Mouse (Mus musculus) cortical plate, adult 2 months (tissue): ENCODE measurements around the gene Srcin1. TPM values are rescaled to one million over a fixed set of nuclear protein-coding genes. Genes with fewer than 3 reads are reported as not detected.

ENCODE experiments used
- H3K27ac ChIP-seq: fragments of 200-500 bp; 2 replicates; pipeline ENCODE4 v1.5.1; 2012; ENCODE audit warnings: low read length, control low read depth, inconsistent platforms; ENCODE audit not compliant: insufficient read depth
- H3K4me1 ChIP-seq: fragments of 200-500 bp; 2 replicates; pipeline ENCODE4 v1.6.1; 2011; ENCODE audit warnings: low read length; ENCODE audit not compliant: control insufficient read depth, insufficient read depth
- H3K4me3 ChIP-seq: fragments of 200-500 bp; 2 replicates; pipeline ENCODE4 v1.5.1; 2011; ENCODE audit warnings: mild to moderate bottlenecking, low read length, control low read depth; ENCODE audit not compliant: insufficient read depth
- CTCF ChIP-seq: fragments of 200-500 bp; IDR thresholded peaks from 2 replicates; pipeline ENCODE4 v1.5.1; 2011; ENCODE audit warnings: mild to moderate bottlenecking, control low read depth, low read length; ENCODE audit not compliant: insufficient read depth; ENCODE audit errors: extremely low read depth
- POLR2A ChIP-seq: fragments of 200-500 bp; IDR thresholded peaks from 2 replicates; pipeline ENCODE4 v1.6.1; 2011; ENCODE audit warnings: mild to moderate bottlenecking, low read length, control low read depth; ENCODE audit not compliant: insufficient read depth; ENCODE audit errors: extremely low read depth
- polyA plus RNA-seq: library from polyadenylated mRNA; depleted of rRNA; stranded (reverse); fragments of >200 nt; gene quantifications from 2 replicates; pipeline ENCODE4 v1.2.3, GENCODE M21; 2012

Gene Srcin1
- polyA plus RNA-seq, 1 experiment = 141 TPM

DNA sequence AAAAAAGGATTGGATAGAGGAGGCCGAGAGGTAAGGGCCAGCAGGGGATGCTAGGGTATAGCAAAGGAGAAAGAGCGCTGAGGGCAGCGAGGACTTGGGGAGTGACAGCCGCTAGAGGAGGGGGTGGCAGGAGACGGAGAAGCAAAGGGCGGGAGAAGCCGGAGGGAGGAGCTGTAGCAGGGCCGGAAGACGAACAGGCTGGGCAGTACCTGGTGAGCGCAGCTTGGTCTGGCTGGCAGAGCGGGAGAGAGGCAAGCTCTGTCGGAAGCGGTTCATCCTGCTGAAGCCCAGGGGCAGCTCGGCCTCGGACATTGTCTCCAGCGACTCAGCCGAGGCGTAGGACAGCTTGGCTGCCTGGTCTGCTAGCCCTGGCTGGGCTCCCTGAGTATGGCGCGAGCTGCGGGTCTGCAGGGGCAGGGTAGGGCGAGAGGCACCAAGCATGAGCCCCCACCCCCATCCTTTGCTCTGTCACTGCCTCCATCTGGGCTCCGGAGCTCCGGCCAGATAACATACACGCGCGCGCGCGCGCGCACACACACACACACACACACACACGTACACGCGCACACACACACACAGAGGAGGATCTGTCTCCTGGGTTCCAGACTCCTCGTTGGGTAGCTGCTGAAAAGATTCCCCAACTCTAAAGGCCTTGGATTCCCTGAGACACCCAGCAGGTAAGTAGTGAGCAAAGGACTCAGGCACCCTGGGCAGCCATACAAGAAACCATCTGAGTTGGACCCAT, 39.0 kb downstream of the Srcin1 start:
- Histone ChIP-seq H3K27ac (peak overlapping the region; percentile 57), H3K4me3 (peak overlapping the region; percentile 6; the same call in 1 of the 2 replicates), H3K4me1 (peaks cover 13% of the 10 kb centered on the region)
- TF ChIP-seq POLR2A (no peak), CTCF (no peak)

DNA sequence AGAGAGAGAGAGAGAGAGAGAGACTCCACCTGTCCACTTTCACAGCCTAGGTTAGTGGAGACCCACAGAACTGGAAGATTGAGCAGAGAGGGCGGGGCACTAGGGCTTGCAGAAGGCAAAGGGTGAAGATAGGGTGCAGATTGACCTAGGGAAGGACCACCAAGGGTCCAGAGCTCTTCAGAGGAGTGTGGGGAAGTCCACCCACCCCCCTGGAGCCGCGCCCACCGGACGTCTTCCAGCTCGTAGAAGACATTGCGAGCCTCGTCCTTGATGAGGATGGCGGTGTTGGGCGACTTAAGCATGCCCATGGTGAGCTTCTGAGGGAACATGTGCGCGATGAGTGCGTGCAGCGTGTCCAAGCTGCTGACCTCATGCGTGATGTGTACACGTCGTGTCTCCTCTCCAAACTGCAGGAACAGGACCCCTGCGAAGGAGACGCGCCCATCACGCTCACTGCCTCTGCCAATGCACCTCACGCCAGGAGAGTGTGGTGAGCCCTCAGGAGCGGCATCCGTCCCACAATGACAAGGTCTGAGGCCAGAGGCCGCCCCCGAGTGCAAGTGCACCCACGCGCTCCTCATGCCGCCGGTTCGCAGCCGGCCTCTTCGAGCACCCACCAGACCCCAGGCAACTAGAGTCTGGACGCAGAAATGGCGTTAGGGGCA, 39.8 kb downstream of the Srcin1 start:
- Histone ChIP-seq H3K27ac (no peak overlapping the region), H3K4me3 (no peak overlapping the region), H3K4me1 (peaks cover 14% of the 10 kb centered on the region)
- TF ChIP-seq POLR2A = no peak
- TF ChIP-seq CTCF = no peak

DNA sequence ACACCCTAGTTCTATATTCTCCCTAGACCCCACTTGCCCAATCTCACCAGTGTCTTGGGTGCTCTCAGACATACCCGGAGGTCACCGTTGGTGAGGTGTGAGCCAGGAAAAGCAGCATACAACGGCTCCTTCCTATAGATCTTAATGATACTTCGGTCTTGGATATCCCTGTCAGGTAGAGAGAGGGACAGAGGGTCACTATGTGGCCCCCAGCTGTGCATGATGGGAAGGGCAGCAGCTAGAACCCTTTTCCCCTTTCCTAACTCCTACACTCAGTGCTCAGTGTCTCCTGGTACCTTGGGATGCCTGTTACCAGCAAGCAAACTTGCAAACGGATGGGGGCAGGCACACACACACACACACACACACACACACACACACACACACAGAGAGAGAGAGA, 40.3 kb downstream of the Srcin1 start:
- TF ChIP-seq CTCF (no peak), POLR2A (no peak)
- peaks cover 13% of the 10 kb centered on the region for H3K4me1 ChIP-seq

DNA sequence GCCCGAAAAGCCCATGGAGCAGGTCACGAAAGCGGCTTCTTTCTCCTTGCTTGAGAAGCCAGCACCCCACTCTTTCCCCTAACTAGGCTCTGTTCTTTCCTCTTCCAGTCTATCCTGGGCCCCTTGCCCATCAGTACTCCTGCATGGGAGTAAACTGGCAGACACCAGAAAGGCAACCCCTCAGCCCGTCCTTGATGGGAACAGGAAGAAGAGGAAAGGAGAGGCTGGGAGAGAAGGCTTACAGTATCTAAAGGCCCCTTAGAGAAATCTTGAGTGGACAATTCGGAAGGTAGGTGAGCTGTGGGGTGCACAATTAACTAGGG, 40.7 kb downstream of the Srcin1 start:
- H3K4me3 ChIP-seq = no peak overlapping the region
- H3K4me1 ChIP-seq = peaks cover 11% of the 10 kb centered on the region
- TF ChIP-seq POLR2A (no peak), CTCF (no peak)
- no peak overlapping the region; the same call in 1 of the 2 replicates for H3K27ac ChIP-seq

More for the DNA sequence above, 40.3 kb downstream of the Srcin1 start:
- Histone ChIP-seq H3K27ac (no peak overlapping the region; the same call in 1 of the 2 replicates), H3K4me3 (no peak overlapping the region)

DNA sequence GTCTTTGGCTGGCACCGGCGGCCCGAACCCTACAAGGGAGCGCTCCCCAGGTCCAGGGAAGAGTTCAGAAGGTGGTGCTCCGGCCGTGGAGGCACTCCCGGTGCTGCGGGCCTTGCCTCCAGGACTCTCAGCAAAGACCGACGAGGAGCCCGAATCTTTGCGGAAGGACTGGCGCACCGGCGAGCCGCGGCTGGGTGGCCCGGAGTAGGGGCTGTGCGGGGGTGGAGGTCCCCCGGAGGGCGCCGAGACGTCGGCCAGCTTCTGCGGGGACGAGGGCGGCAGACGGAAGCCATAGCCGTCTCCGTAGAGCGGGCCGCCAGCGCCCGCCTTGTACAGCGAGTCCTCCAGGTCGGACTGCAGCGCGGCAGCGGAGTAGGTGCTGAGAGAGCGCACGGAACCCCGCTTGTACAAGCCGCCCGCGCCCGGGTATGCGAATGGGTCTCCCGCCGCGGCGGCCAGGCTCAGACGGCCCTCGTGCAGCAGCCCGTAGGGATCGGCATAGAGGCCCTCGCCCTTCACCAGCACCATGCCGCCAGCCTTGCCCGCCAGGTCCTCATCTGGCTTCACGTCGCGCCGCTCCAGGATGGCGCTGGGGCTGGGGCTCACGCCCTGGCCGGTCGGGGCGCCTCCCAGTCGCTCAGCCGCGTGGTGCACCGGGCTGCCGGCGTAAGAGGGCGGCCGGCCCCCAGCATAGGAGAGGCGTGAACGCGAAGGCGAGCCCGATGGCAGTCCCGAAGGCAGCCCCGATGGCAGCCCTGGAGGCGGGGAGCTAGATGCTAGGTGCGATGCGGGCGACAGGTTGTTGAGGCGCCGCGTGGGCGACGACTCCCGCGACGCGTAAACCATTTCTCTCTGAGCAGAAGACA, 41.3 kb downstream of the Srcin1 start:
- peak overlapping the region; percentile 28; the same call in 1 of the 2 replicates for H3K27ac ChIP-seq
- H3K4me3 ChIP-seq = no peak overlapping the region
- no peak for TF ChIP-seq POLR2A
- TF ChIP-seq CTCF = no peak
- H3K4me1 ChIP-seq = peaks cover 11% of the 10 kb centered on the region

DNA sequence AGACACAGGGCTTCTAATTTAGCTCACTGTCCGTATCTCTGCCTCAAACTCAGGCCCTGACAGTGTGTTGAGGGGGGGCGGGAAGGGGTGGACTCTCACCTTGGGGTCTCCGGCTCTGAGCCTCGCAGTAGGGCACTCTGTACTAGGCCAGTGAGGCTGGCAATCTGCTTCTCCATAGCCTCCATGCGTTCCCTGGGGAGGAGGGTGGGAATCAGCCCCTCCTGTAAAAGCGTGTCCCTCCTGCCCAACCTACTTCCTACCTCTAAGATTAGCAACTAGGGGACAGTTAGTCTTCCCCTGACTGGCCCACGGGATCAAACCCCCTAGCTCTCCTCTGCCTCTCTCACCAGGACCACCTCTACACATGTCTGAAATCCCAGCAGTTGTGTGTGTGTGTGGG, 42.3 kb downstream of the Srcin1 start:
- TF ChIP-seq CTCF (no peak), POLR2A (no peak)
- no peak overlapping the region for H3K4me3 ChIP-seq
- H3K4me1 ChIP-seq = peaks cover 11% of the 10 kb centered on the region
- H3K27ac ChIP-seq = no peak overlapping the region

DNA sequence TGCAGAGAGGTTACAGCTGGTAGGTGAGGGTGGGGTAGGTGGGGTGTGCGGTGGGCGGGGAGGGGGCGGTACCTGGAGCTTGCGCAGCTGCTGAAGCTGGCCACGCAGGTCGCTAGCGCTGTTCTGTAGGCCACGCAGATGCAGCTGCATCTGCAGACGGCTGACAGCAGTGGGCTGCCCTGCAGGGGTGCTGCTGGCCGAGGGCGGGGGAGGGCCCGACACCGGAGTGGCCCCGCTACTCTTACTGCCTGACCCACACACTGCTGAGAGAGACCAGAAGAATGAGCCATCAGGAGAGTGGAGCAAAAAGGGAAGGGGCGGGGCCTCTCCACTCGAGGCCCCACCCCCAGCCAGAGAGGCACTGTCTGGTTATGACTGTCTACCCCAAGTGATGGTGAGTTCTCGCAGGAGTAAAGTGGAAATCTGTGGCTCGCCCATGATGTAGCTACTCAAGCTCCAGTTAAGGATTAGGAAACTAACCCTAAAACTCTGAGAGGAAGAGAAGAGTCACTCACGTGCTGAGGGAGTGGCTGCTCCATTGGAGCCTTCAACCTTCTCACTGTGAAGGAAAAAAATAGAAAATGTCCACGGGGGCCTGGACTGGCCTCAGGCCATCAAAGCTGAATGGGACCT, 42.9 kb downstream of the Srcin1 start:
- Histone ChIP-seq H3K4me3 (no peak overlapping the region), H3K27ac (no peak overlapping the region), H3K4me1 (peaks cover 11% of the 10 kb centered on the region)

DNA sequence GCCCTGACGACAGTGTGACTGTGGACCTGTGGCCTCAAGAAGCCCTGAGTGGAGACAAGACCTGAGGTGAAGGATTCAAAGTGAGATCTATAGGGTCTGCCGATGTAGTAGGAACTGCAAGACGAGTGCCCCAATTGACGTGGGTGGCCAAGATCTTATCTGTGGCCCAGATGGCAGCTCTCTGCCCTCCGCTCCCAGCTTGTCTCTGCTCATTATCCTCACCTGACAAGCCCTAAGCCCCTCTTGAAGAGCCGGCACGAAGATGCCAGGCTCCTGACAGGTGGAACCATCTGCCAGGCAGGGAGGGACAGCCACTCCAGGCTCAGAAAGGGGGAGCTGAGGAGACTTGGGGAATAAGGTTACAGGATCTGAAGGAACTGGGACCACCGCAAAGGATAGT, 43.6 kb downstream of the Srcin1 start:
- TF ChIP-seq CTCF (no peak), POLR2A (no peak)
- Histone ChIP-seq H3K4me3 (no peak overlapping the region), H3K4me1 (peaks cover 9% of the 10 kb centered on the region; the same call in 1 of the 2 replicates), H3K27ac (no peak overlapping the region)

More for the DNA sequence above, 42.9 kb downstream of the Srcin1 start:
- no peak for TF ChIP-seq CTCF
- no peak for TF ChIP-seq POLR2A
